Mouse (Mus musculus) c-Kit-negative CD71-positive TER-119-positive erythroid progenitor cells, embryonic 14.5 days (primary cell): Measurements from ENCODE around the gene Atp12a.
A peak's percentile ranks its signal among the peaks of the same experiment; 100 is the strongest.

Experiments
- DNase-seq: peaks from one replicate; pipeline ENCODE4 v3.0.0-alpha.2; 2013; ENCODE audit warnings: low read depth, low spot score

Atp12a gene

DNA sequence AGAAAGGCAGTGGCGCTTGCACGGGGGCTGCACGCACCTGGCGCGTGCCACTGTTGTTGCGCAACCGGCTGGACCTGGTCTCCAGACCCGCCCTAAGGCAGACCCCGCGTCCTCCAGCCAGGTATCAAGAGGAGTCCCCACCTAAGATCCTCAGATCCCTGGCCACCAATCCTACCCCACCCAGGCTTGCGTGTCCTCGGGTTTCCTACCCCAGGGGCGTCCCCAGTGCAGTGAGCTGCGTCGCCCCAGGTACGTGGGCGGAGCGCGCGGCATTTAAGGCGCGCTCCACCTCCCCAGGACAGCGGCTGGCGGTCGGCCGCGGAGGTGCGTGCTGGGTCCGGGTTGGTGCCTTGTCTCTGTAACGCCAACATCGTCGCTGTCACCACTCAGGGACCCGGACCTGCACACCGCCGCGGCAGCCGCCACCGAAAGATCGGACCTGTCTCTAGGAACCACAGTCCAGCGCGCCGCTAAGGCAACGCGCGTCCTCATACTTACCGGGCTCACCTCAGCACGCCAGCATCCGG is at the start of gene Atp12a:
Gene Atp12a (plus strand): TSS at position 358 of the 527 bp plus-strand sequence.
- no peak for DNase-seq

- no peak for DNase-seq
Observed at GRCm38 (mm10) chr14:56315519-56315918, 49.3 kb upstream of the Atp12a start.

GRCm38 (mm10) chr14:56316333-56316732 is 48.5 kb upstream of the Atp12a start:
- no peak for DNase-seq

DNA sequence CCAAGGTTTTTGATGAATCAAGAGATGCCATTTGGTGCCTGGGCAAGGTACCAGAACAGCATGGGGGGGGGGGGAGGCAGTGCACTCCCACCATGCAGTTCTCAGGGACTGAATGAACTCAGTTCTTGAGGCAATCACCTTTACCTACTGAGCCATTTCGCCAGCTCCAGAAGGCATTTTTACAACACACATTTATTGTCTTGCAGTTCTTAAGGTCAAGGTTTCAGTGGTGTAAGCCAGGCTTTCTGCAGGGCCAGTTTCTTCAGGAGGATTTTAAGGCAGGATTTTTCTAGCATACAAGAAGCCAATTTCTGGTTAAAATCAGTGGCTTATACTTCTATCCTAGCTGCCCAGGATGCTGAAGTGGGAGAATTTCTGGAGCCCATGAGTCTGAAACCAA is 41.9 kb upstream of the Atp12a start:
- no peak for DNase-seq

- no peak for DNase-seq
Observed at GRCm38 (mm10) chr14:56325038-56325437, 39.8 kb upstream of the Atp12a start.

DNA sequence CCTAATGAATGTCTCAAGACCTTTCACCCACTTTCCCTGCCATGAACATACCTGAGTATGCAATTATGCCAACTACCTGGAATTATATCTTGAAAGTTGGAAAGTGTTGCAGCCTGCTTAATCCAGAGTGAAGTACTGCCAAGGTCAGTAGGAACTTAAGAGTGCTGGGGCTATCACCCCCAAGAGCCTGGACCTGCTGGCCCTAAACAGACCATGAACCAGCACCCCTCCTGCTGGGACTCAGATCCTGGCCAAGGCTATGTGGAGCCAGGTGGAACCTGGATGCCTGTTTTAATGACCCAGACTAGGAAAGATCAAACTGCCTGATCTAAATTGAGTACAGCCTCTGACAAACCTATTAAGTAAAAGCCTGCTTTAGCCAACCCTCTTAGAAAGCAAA is 31.2 kb upstream of the Atp12a start:
- no peak for DNase-seq

DNA sequence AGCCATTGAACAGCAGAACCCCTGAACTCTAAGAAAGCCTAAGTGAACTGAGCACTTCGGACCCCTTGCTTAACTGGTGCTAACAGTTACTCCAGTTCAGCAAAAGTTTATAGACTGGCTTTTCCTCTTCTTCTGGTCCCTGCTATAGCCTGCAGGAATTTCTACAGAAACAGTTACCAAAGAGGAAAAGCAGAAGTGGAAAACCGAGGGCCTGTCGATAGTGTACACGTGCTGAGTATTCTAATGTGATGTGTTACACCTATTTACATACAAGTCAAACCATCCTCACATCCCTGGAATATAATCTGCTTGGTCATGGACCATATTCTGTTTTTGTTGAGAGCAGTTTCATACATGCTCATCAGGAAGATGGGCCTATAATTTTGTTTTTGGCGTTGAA is 30.4 kb upstream of the Atp12a start:
- DNase-seq = no peak

GRCm38 (mm10) chr14:56336032-56336431 is 28.8 kb upstream of the Atp12a start:
- DNase-seq = no peak

DNA sequence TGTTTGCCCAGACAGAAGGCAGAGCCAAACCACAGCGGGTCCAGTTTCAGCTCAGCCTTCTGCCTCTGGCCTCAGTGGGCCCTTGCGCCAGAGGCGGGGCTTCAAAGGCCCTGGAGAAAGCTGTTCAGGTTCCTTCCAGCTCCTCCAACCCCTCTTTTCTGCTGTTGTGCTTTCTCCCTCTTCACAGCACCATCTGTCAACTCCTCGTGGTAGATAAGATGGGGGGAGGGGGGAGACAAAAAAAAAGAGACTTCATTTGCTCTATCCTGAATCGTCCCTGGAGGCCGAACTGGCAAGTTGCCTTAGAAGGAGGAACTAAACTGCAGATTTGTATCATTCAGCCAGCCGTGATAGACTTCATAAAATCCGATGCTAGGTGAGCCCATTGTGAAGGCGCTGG is 27.8 kb upstream of the Atp12a start:
- DNase-seq = no peak

DNA sequence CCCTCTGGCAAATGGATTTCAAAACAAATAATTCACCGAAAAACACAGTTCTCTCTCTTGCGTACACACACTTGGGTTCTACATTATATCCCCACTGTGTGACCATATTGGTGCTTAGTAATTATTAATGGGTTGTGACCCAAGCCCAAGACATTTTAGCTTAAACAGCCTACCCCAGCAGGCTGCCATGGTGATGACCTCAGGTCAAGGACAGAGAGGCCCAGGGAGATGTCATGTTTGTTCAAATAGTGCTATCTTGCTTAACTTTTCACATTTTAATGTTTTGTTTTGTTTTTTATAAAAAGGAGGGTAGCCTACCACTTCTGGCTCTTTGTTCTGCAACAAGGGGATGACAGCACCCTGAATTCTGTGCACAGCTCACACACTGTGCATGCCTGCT is 27.2 kb upstream of the Atp12a start:
- DNase-seq = no peak

GRCm38 (mm10) chr14:56338882-56339442 is 25.9 kb upstream of the Atp12a start:
- no peak for DNase-seq

DNA sequence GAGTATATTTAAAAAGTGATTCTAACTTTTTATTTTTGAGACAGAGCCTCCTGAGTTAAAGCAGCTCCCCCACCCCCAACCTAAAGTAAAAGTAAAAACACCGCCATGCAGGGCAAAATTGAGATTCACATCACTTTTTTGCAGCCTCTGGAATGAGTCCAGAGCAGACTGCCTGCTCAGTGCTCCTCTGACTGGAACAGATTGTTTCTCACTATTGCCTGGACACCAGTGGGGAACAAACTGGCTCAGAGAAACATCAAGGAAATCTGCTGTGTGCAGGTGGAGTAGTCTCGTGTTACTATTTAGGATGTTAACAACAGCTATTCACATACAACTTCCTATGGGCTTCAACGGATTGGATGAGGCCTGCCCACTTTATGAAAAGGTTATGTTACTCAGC is 16.2 kb upstream of the Atp12a start:
- DNase-seq = no peak

- no peak for DNase-seq
Observed at GRCm38 (mm10) chr14:56349541-56349940, 15.3 kb upstream of the Atp12a start.

DNA sequence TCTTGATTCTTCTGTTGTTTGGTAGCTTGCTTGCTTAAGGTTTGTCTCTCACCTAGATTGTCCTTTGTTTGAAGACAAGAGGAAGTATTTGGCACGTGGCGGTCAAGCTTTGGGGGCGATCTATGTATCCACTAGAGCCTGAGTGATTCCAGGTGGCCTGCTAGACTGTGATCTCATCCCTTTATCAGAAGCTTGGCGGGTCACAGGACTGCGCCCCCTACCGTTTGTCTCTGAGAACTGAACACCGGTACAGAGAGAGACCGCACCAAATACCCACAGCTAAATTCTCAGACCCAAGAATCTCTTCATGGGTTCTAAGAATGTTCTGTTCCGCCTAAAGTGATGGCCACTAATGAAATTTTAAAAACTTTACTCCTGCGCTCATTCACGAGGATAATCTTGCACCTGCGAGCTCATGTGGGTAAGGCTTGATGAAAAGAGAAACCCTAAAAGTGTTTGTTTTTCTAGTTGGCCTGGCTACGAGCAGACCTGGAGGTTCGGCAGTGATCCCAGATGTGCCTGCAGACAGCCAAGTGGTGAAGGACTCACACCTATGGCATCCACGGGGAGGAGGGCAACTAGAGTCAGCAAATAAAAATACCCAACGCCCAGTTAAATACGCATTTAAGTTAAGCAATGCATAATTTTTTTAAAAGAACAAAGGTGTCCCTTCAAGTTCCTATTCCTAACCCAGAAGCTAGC is 12.8 kb upstream of the Atp12a start:
- no peak for DNase-seq

- no peak for DNase-seq
Observed at GRCm38 (mm10) chr14:56354803-56355202, 10.1 kb upstream of the Atp12a start.

- no peak for DNase-seq
Observed at GRCm38 (mm10) chr14:56355396-56355795, 9.5 kb upstream of the Atp12a start.

- DNase-seq = no peak
Observed at GRCm38 (mm10) chr14:56356196-56356595, 8.7 kb upstream of the Atp12a start.

DNA sequence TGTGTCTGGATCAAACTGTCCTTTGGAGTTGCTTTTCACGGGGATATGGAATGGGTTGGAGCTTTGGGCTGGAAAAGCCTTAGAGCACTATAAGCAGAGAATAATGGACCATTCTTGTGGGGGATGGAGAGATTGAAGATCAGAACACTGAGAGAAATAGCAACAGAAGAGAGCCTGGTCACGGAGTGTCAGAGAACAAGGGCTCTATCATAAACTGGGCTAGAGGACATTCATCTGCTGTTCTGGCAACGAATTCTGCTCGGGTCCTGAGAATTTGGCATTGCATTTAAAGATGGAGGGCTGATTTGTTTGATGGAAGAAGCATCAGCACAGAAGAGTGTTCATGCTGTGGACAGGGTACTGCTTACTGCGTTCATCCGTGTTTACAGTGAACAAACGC is 6.4 kb upstream of the Atp12a start:
- DNase-seq = no peak

DNA sequence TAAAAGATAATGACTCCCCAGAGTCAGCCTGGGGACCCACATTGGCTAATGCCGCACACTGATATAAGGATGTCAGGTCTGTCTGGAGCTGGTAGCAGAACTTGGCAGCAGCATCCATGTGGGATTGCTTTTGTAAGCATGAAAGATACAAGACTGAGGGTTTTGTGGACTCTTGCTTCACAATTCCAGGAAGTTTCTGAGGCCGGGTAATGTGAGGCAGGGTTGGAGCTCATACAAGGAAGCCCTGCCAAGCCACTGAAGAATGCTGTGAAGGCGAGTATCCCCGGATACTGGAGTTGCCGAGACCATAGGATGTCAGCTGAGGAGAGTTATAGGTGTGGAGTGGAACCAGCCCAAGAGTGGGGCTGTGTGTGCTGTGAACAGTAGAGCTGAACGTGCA is 5.7 kb upstream of the Atp12a start:
- DNase-seq = no peak

- DNase-seq = no peak
Observed at GRCm38 (mm10) chr14:56365292-56365691, 424 bp downstream of the Atp12a start.

DNA sequence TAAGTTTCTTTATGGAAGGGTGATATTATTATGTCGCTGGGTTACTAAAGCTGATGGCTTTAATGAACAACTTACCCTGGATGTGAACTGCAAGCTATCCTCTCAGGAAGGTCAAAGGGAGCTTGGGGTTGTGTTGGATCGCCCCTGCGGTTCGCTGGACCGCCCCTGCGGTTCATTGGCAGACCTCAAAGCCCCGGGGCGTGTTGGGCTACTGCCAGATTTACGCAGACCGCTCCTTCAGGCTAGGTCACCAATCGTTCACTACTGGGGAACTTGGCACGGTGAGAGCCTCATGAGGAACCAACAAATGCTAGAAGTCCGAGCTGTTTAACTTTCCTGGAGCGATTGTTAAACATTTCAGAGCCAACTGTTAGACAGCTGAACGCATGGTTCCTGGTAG is 1.8 kb downstream of the Atp12a start:
- no peak for DNase-seq

GRCm38 (mm10) chr14:56368834-56369233 is 4.0 kb downstream of the Atp12a start:
- peak; percentile 21 for DNase-seq

GRCm38 (mm10) chr14:56375731-56376130 is 10.9 kb downstream of the Atp12a start:
- DNase-seq = peak; percentile 39
